ENCODE assay signal across 22 mouse cellular contexts in the genomic region with DNA sequence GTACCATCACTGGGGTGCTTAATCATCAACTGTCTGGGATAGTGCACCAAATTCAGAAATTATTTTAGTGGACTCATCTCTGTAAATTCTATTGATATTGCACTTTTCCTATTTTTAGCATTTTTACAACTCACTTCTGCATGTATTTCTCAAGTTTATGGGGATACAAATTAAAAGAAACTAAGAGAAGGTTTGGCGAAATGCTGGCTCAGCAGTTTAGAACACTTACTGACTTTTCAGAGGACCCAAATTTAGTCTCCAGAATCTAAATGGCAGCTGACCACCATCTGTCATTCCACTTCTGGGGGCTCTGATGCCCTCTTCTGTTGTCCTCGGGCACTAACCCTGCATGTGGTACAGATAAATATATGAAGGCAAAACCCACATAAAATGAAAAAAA. TPM values are rescaled to one million over a fixed set of nuclear protein-coding genes. Genes with fewer than 3 reads are reported as not detected.
"Had no signal": no experiment of that assay in that cellular context is flagged by ENCODE, and none has a peak within 500 bp of the region (broad histone marks: within the 10 kb centered on the region; RNA-seq: fewer than 3 reads in every experiment).

No protein-coding gene starts in this region.

- H3K4me3 ChIP-seq: neural tube, embryonic 12.5 days; neural tube, embryonic 13.5 days; neural tube, embryonic 15.5 days; stomach, embryonic 15.5 days had no signal

- H3K4me2 ChIP-seq: neural tube, embryonic 12.5 days; neural tube, embryonic 13.5 days; neural tube, embryonic 15.5 days; stomach, embryonic 15.5 days had no signal

- H3K27me3 ChIP-seq: neural tube, embryonic 12.5 days; neural tube, embryonic 13.5 days; neural tube, embryonic 15.5 days; stomach, embryonic 15.5 days had no signal

- H3K4me1 ChIP-seq: neural tube, embryonic 12.5 days; neural tube, embryonic 13.5 days; neural tube, embryonic 15.5 days; stomach, embryonic 15.5 days had no signal

- H3K27ac ChIP-seq: neural tube, embryonic 12.5 days; neural tube, embryonic 13.5 days; neural tube, embryonic 15.5 days; stomach, embryonic 15.5 days; stomach, postnatal 0 days had no signal

- H3K9ac ChIP-seq: neural tube, embryonic 12.5 days; neural tube, embryonic 13.5 days; neural tube, embryonic 15.5 days; stomach, embryonic 15.5 days had no signal

- H3K9me3 ChIP-seq: neural tube, embryonic 12.5 days; neural tube, embryonic 13.5 days; neural tube, embryonic 15.5 days; stomach, embryonic 15.5 days had no signal

- DNase-seq: retina, postnatal 1 day; right cerebral cortex, adult 18-20 months; right cerebral cortex, postnatal 14 days; right cerebral cortex, postnatal 25 days; right cerebral cortex, postnatal 4 days; spleen, adult 18-20 months; thymus, adult 18-20 months; thymus, adult 2 months; thymus, postnatal 14 days; thymus, postnatal 36 days; thymus, postnatal 4 days had no signal

- H3K36me3 ChIP-seq: neural tube, embryonic 12.5 days; neural tube, embryonic 13.5 days; neural tube, embryonic 15.5 days; stomach, embryonic 15.5 days had no signal

RNA-seq across cellular contexts. Expression of a gene that starts 22.1 kb away (rescaled TPM):
- total RNA-seq: neutrophil, adult 5-6 weeks had no signal
- polyA plus RNA-seq: small intestine, adult 2 months; spleen, adult 2 months; testis, adult 2 months; thymus, adult 2 months; thymus, postnatal 0 days; urinary bladder, adult 2 months had no signal
